Mouse (Mus musculus): ENCODE data around the gene Itpr2. TPM values are rescaled to one million over a fixed set of nuclear protein-coding genes. Genes with fewer than 3 reads are reported as not detected.

Itpr2 gene
- polyA plus RNA-seq, 1 experiment from 2014 or later = 6.0 TPM

GRCm38 (mm10) chr6:146152843-146153242, 349.2 kb downstream of the Itpr2 start:
- DNase-seq = no peak
- no peak overlapping the region for H3K4me2 ChIP-seq (ENCODE audit: low read length)
- H3K27ac ChIP-seq (replicated peaks; ENCODE audit: low read depth, low read length) = no peak overlapping the region
- H3K4me3 ChIP-seq (replicated peaks; ENCODE audit: low read depth, low read length) = no peak overlapping the region
- no peak overlapping the region for H3K9ac ChIP-seq (replicated peaks; ENCODE audit: low read length)
- no peaks in the 10 kb centered on the region for H3K4me1 ChIP-seq (ENCODE audit: control insufficient read depth, insufficient read depth, low read length)
- ATAC-seq (ENCODE audit: low FRiP score, low TSS enrichment) = no peak
- H3K9me3 ChIP-seq (ENCODE audit: control insufficient read depth, low read length) = no peaks in the 10 kb centered on the region
- no peaks in the 10 kb centered on the region for H3K36me3 ChIP-seq (ENCODE audit: control insufficient read depth, insufficient read depth, low read length)
- 74% methylated on average over 5 of the region's 5 CpGs for WGBS
- no peaks in the 10 kb centered on the region for H3K27me3 ChIP-seq (ENCODE audit: control insufficient read depth, insufficient read depth, low read length)

GRCm38 (mm10) chr6:146140966-146141585, 360.9 kb downstream of the Itpr2 start:
- Histone ChIP-seq H3K9me3 (ENCODE audit: control insufficient read depth, low read length) (no peaks in the 10 kb centered on the region), H3K36me3 (ENCODE audit: control insufficient read depth, insufficient read depth, low read length) (no peaks in the 10 kb centered on the region), H3K9ac (replicated peaks; ENCODE audit: low read length) (no peak overlapping the region), H3K27ac (replicated peaks; ENCODE audit: low read depth, low read length) (no peak overlapping the region), H3K4me2 (ENCODE audit: low read length) (no peak overlapping the region), H3K27me3 (ENCODE audit: control insufficient read depth, insufficient read depth, low read length) (no peaks in the 10 kb centered on the region), H3K4me1 (ENCODE audit: control insufficient read depth, insufficient read depth, low read length) (peaks cover 18% of the 10 kb centered on the region), H3K4me3 (replicated peaks; ENCODE audit: low read depth, low read length) (no peak overlapping the region)
- ATAC-seq (ENCODE audit: low FRiP score, low TSS enrichment) (no peak), DNase-seq (no peak)
- WGBS = 89% methylated on average over 4 of the region's 4 CpGs

GRCm38 (mm10) chr6:146140171-146140570, 361.9 kb downstream of the Itpr2 start:
- ATAC-seq (ENCODE audit: low FRiP score, low TSS enrichment) = no peak
- Histone ChIP-seq H3K4me2 (ENCODE audit: low read length) (no peak overlapping the region), H3K36me3 (ENCODE audit: control insufficient read depth, insufficient read depth, low read length) (no peaks in the 10 kb centered on the region), H3K4me1 (ENCODE audit: control insufficient read depth, insufficient read depth, low read length) (peaks cover 19% of the 10 kb centered on the region), H3K4me3 (replicated peaks; ENCODE audit: low read depth, low read length) (no peak overlapping the region), H3K27me3 (ENCODE audit: control insufficient read depth, insufficient read depth, low read length) (no peaks in the 10 kb centered on the region), H3K9me3 (ENCODE audit: control insufficient read depth, low read length) (no peaks in the 10 kb centered on the region), H3K9ac (replicated peaks; ENCODE audit: low read length) (no peak overlapping the region), H3K27ac (replicated peaks; ENCODE audit: low read depth, low read length) (no peak overlapping the region)
- DNase-seq = no peak
- 84% methylated on average over 6 of the region's 6 CpGs for WGBS

GRCm38 (mm10) chr6:146136646-146137045, 365.4 kb downstream of the Itpr2 start:
- Histone ChIP-seq H3K9me3 (ENCODE audit: control insufficient read depth, low read length) (no peaks in the 10 kb centered on the region), H3K27me3 (ENCODE audit: control insufficient read depth, insufficient read depth, low read length) (no peaks in the 10 kb centered on the region), H3K27ac (replicated peaks; ENCODE audit: low read depth, low read length) (peak overlapping the region; percentile 67), H3K9ac (replicated peaks; ENCODE audit: low read length) (peak overlapping the region; percentile 36; the same call in 1 of the 2 replicates), H3K4me3 (replicated peaks; ENCODE audit: low read depth, low read length) (no peak overlapping the region), H3K4me2 (ENCODE audit: low read length) (peak overlapping the region; percentile 25), H3K36me3 (ENCODE audit: control insufficient read depth, insufficient read depth, low read length) (no peaks in the 10 kb centered on the region), H3K4me1 (ENCODE audit: control insufficient read depth, insufficient read depth, low read length) (peaks cover 22% of the 10 kb centered on the region)
- 2% methylated on average over 4 of the region's 4 CpGs for WGBS
- DNase-seq (peak; percentile 75), ATAC-seq (ENCODE audit: low FRiP score, low TSS enrichment) (peak; percentile 84)

- Histone ChIP-seq H3K9me3 (ENCODE audit: control insufficient read depth, low read length) (no peaks in the 10 kb centered on the region), H3K4me3 (replicated peaks; ENCODE audit: low read depth, low read length) (no peak overlapping the region), H3K4me1 (ENCODE audit: control insufficient read depth, insufficient read depth, low read length) (peaks cover 22% of the 10 kb centered on the region), H3K27me3 (ENCODE audit: control insufficient read depth, insufficient read depth, low read length) (no peaks in the 10 kb centered on the region), H3K4me2 (ENCODE audit: low read length) (peak overlapping the region; percentile 25), H3K9ac (replicated peaks; ENCODE audit: low read length) (peak overlapping the region; percentile 36; the same call in 1 of the 2 replicates), H3K36me3 (ENCODE audit: control insufficient read depth, insufficient read depth, low read length) (no peaks in the 10 kb centered on the region), H3K27ac (replicated peaks; ENCODE audit: low read depth, low read length) (peak overlapping the region; percentile 67)
- DNase-seq = peak; percentile 40
- 22% methylated on average over 7 of the region's 7 CpGs for WGBS
- peak; percentile 47; the same call in 1 of the 2 replicates for ATAC-seq (ENCODE audit: low FRiP score, low TSS enrichment)
These were observed 365.8 kb downstream of the Itpr2 start for GRCm38 (mm10) chr6:146136244-146136643.

- no peaks in the 10 kb centered on the region for H3K9me3 ChIP-seq (ENCODE audit: control insufficient read depth, low read length)
- DNase-seq (no peak), ATAC-seq (ENCODE audit: low FRiP score, low TSS enrichment) (no peak)
- no peaks in the 10 kb centered on the region for H3K27me3 ChIP-seq (ENCODE audit: control insufficient read depth, insufficient read depth, low read length)
- H3K9ac ChIP-seq (replicated peaks; ENCODE audit: low read length) = no peak overlapping the region
- H3K36me3 ChIP-seq (ENCODE audit: control insufficient read depth, insufficient read depth, low read length) = no peaks in the 10 kb centered on the region
- no peak overlapping the region for H3K4me2 ChIP-seq (ENCODE audit: low read length)
- H3K4me1 ChIP-seq (ENCODE audit: control insufficient read depth, insufficient read depth, low read length) = peaks cover 22% of the 10 kb centered on the region
- peak overlapping the region; percentile 67 for H3K27ac ChIP-seq (replicated peaks; ENCODE audit: low read depth, low read length)
- 50% methylated on average over 8 of the region's 8 CpGs for WGBS
- no peak overlapping the region for H3K4me3 ChIP-seq (replicated peaks; ENCODE audit: low read depth, low read length)
These were observed 366.7 kb downstream of the Itpr2 start for GRCm38 (mm10) chr6:146135291-146135690.

GRCm38 (mm10) chr6:146133921-146134320, 368.1 kb downstream of the Itpr2 start:
- peaks cover 19% of the 10 kb centered on the region for H3K4me1 ChIP-seq (ENCODE audit: control insufficient read depth, insufficient read depth, low read length)

GRCm38 (mm10) chr6:146129066-146129465, 373.0 kb downstream of the Itpr2 start:
- no peak overlapping the region for H3K27ac ChIP-seq (replicated peaks; ENCODE audit: low read depth, low read length)
- no peaks in the 10 kb centered on the region for H3K36me3 ChIP-seq (ENCODE audit: control insufficient read depth, insufficient read depth, low read length)
- H3K9ac ChIP-seq (replicated peaks; ENCODE audit: low read length) = no peak overlapping the region
- DNase-seq (no peak), ATAC-seq (ENCODE audit: low FRiP score, low TSS enrichment) (no peak)
- no peak overlapping the region for H3K4me3 ChIP-seq (replicated peaks; ENCODE audit: low read depth, low read length)
- whole genome bisulfite sequencing = 80% methylated on average over 7 of the region's 7 CpGs
- H3K4me2 ChIP-seq (ENCODE audit: low read length) = no peak overlapping the region
- H3K27me3 ChIP-seq (ENCODE audit: control insufficient read depth, insufficient read depth, low read length) = no peaks in the 10 kb centered on the region
- no peaks in the 10 kb centered on the region for H3K9me3 ChIP-seq (ENCODE audit: control insufficient read depth, low read length)
- H3K4me1 ChIP-seq (ENCODE audit: control insufficient read depth, insufficient read depth, low read length) = no peaks in the 10 kb centered on the region

More at GRCm38 (mm10) chr6:146133921-146134320, 368.1 kb downstream of the Itpr2 start:
- 63% methylated on average over 8 of the region's 8 CpGs for WGBS
- Histone ChIP-seq H3K36me3 (ENCODE audit: control insufficient read depth, insufficient read depth, low read length) (no peaks in the 10 kb centered on the region), H3K4me2 (ENCODE audit: low read length) (no peak overlapping the region), H3K27ac (replicated peaks; ENCODE audit: low read depth, low read length) (no peak overlapping the region), H3K27me3 (ENCODE audit: control insufficient read depth, insufficient read depth, low read length) (no peaks in the 10 kb centered on the region), H3K9ac (replicated peaks; ENCODE audit: low read length) (no peak overlapping the region), H3K9me3 (ENCODE audit: control insufficient read depth, low read length) (no peaks in the 10 kb centered on the region), H3K4me3 (replicated peaks; ENCODE audit: low read depth, low read length) (no peak overlapping the region)
- no peak for ATAC-seq (ENCODE audit: low FRiP score, low TSS enrichment)
- DNase-seq = no peak
